20 mouse cellular contexts compared by ENCODE assay signal in genomic region chr6:120469770-120470169, GRCm38 (mm10). TPM values are rescaled to one million over a fixed set of nuclear protein-coding genes. Genes with fewer than 3 reads are reported as not detected.
DNase-seq lines count a peak whose midpoint lies in the region; ATAC-seq and TF ChIP-seq lines count a peak whose summit lies in the region.
"Had no signal": no experiment of that assay in that cellular context is flagged by ENCODE, and none has a peak within 500 bp of the region (broad histone marks: within the 10 kb centered on the region; RNA-seq: fewer than 3 reads in every experiment).

No protein-coding gene starts in this region.

- no peak for TF ChIP-seq CTCF in CH12.LX (conservative IDR thresholded peaks at IDR 0.05 in 1 of 2, IDR thresholded peaks at IDR 0.05 in 1 of 2; ENCODE audit: low read depth in 2 of 2, low read length in 2 of 2)

- no peaks in the 10 kb centered on the region; the same call in 1 of the 2 replicates for H3K36me3 ChIP-seq in liver, embryonic 16.5 days (ENCODE audit: control insufficient read depth, insufficient read depth)
- H3K36me3 ChIP-seq in liver, embryonic 12.5 days: peaks cover 12% of the 10 kb centered on the region
- H3K36me3 ChIP-seq in CH12.LX (replicated peaks in 1 of 2; ENCODE audit: control insufficient read depth in 1 of 2, insufficient read depth in 1 of 2, low read length in 1 of 2) (peaks cover 15 to 23% of the 10 kb centered on the region in 2 experiments), myocyte (ENCODE audit: control insufficient read depth, insufficient read depth) (no peaks in the 10 kb centered on the region)
- H3K36me3 ChIP-seq in hindbrain, embryonic 12.5 days: no peaks in the 10 kb centered on the region
- H3K36me3 ChIP-seq: embryonic facial prominence, embryonic 13.5 days; hindbrain, embryonic 10.5 days; lung, embryonic 15.5 days; midbrain, embryonic 13.5 days had no signal

- no peaks in the 10 kb centered on the region for H3K9me3 ChIP-seq in liver, embryonic 16.5 days (replicated peaks; ENCODE audit: control insufficient read depth, low read length)
- no peaks in the 10 kb centered on the region for H3K9me3 ChIP-seq in liver, embryonic 12.5 days (replicated peaks)
- no peaks in the 10 kb centered on the region for H3K9me3 ChIP-seq in CH12.LX (replicated peaks; ENCODE audit: low read length)
- H3K9me3 ChIP-seq in hindbrain, embryonic 12.5 days (replicated peaks): no peaks in the 10 kb centered on the region
- H3K9me3 ChIP-seq: embryonic facial prominence, embryonic 13.5 days; hindbrain, embryonic 10.5 days; lung, embryonic 15.5 days; midbrain, embryonic 13.5 days had no signal

- H3K9ac ChIP-seq in liver, embryonic 16.5 days (ENCODE audit: low read depth, low read length): no peak overlapping the region; the same call in 1 of the 2 replicates
- no peak overlapping the region for H3K9ac ChIP-seq in liver, embryonic 12.5 days
- peak overlapping the region; percentile 48 for H3K9ac ChIP-seq in CH12.LX (ENCODE audit: insufficient read depth, low read depth)
- H3K9ac ChIP-seq in hindbrain, embryonic 12.5 days: no peak overlapping the region
- H3K9ac ChIP-seq: embryonic facial prominence, embryonic 13.5 days; lung, embryonic 15.5 days; midbrain, embryonic 13.5 days had no signal

- DNase-seq in 3T3-L1 (ENCODE audit: low read depth, low spot score): peak; percentile 63
- DNase-seq in CH12.LX (ENCODE audit: extremely low read depth): peak; percentile 94
- no peak for DNase-seq in urinary bladder, postnatal 14 days (ENCODE audit: low spot score)
- DNase-seq: adrenal gland, postnatal 14 days; cerebellum, adult 11-12 months; cerebellum, postnatal 14 days; gastrocnemius, postnatal 36 days; kidney, adult 18-20 months; kidney, postnatal 10 days; layer of hippocampus, postnatal 36 days had no signal

- peak overlapping the region; percentile 58; the same call in 1 of the 2 replicates for H3K27ac ChIP-seq in liver, embryonic 16.5 days (ENCODE audit: low read length)
- no peak overlapping the region for H3K27ac ChIP-seq in liver, embryonic 12.5 days
- H3K27ac ChIP-seq in CH12.LX (ENCODE audit: insufficient read depth, low read depth): peak overlapping the region; percentile 100
- H3K27ac ChIP-seq in hindbrain, embryonic 12.5 days: no peak overlapping the region
- H3K27ac ChIP-seq: embryonic facial prominence, embryonic 13.5 days; lung, embryonic 15.5 days; midbrain, embryonic 13.5 days had no signal

- no peaks in the 10 kb centered on the region for H3K27me3 ChIP-seq in liver, embryonic 16.5 days (ENCODE audit: control insufficient read depth, insufficient read depth, low read depth, low read length)
- no peaks in the 10 kb centered on the region for H3K27me3 ChIP-seq in liver, embryonic 12.5 days (replicated peaks)
- H3K27me3 ChIP-seq in CH12.LX (replicated peaks) (no peaks in the 10 kb centered on the region), myocyte (ENCODE audit: control insufficient read depth, insufficient read depth, insufficient read length) (no peaks in the 10 kb centered on the region)
- H3K27me3 ChIP-seq in hindbrain, embryonic 12.5 days: peaks cover 9% of the 10 kb centered on the region

- dilution Hi-C loops in CH12.LX (cut with MboI; ENCODE audit: extremely low pct_ligation_motif_present, extremely low pct_unique_long_range_greater_than_20kb, low sequenced_read_pairs): no loop called here

- H3K4me3 ChIP-seq in liver, embryonic 16.5 days (ENCODE audit: low read depth, low read length): no peak overlapping the region
- no peak overlapping the region for H3K4me3 ChIP-seq in liver, embryonic 12.5 days
- H3K4me3 ChIP-seq in CH12.LX (replicated peaks in 1 of 3; ENCODE audit: low read depth in 2 of 3, low read length in 2 of 3, poor library complexity in 1 of 3) (peak overlapping the region in 2 of 3 experiments; percentile 19 to 44), myocyte (no peak overlapping the region)
- no peak overlapping the region for H3K4me3 ChIP-seq in hindbrain, embryonic 12.5 days
- H3K4me3 ChIP-seq: embryonic facial prominence, embryonic 13.5 days; hindbrain, embryonic 10.5 days; lung, embryonic 15.5 days; midbrain, embryonic 13.5 days had no signal

- no peak overlapping the region for H3ac ChIP-seq in myocyte (ENCODE audit: control insufficient read depth, insufficient read length)

- peaks cover 58% of the 10 kb centered on the region for H3K4me1 ChIP-seq in liver, embryonic 16.5 days (ENCODE audit: control insufficient read depth, low read depth, low read length)
- H3K4me1 ChIP-seq in liver, embryonic 12.5 days: peaks cover 83% of the 10 kb centered on the region
- H3K4me1 ChIP-seq in CH12.LX (ENCODE audit: control insufficient read depth in 1 of 2, insufficient read depth in 2 of 2): peaks cover 39 to 82% of the 10 kb centered on the region in 2 experiments
- H3K4me1 ChIP-seq in hindbrain, embryonic 12.5 days: peaks cover 44% of the 10 kb centered on the region

- ATAC-seq in liver, embryonic 16.5 days (ENCODE audit: low read depth): no peak
- ATAC-seq in liver, embryonic 12.5 days: no peak
- no peak for ATAC-seq in hindbrain, embryonic 12.5 days (ENCODE audit: low FRiP score)
- ATAC-seq: activated CD4-positive, CD25-positive, alpha-beta regulatory T cell, adult 4 months; forebrain, embryonic 14.5 days; midbrain, embryonic 13.5 days had no signal

- TF ChIP-seq POLR2A in CH12.LX (IDR thresholded peaks at IDR 0.05; ENCODE audit: low read depth, low read length) (peak; percentile 18; the same call in 1 of the 2 replicates), myocyte (IDR thresholded peaks at IDR 0.05; ENCODE audit: insufficient read length, low read depth) (no peak)

- no peak overlapping the region; the same call in 1 of the 2 replicates for H3K4me2 ChIP-seq in liver, embryonic 16.5 days (ENCODE audit: low read depth, low read length)
- H3K4me2 ChIP-seq in liver, embryonic 12.5 days: no peak overlapping the region
- H3K4me2 ChIP-seq in CH12.LX (ENCODE audit: insufficient read depth, low read depth, poor library complexity, severe bottlenecking) (peak overlapping the region; percentile 76), myocyte (ENCODE audit: low read depth) (peak overlapping the region; percentile 25)
- H3K4me2 ChIP-seq in hindbrain, embryonic 12.5 days (replicated peaks): no peak overlapping the region
- H3K4me2 ChIP-seq: embryonic facial prominence, embryonic 13.5 days; lung, embryonic 15.5 days; midbrain, embryonic 13.5 days had no signal

- no peak; the same call in 1 of the 2 replicates for TF ChIP-seq RAD21 in CH12.LX (IDR thresholded peaks at IDR 0.05; ENCODE audit: low read depth, low read length)

- peaks cover 50% of the 10 kb centered on the region for H3K79me2 ChIP-seq in CH12.LX (replicated peaks; ENCODE audit: control insufficient read depth, extremely low read depth, insufficient read depth, poor library complexity, severe bottlenecking)
- H3K79me2 ChIP-seq in myocyte (ENCODE audit: control insufficient read depth, insufficient read depth): peaks cover 71% of the 10 kb centered on the region

- in situ Hi-C loops in CH12.LX (cut with MboI; ENCODE audit: low pct_ligation_motif_present, low pct_unique_long_range_greater_than_20kb, low sequenced_read_pairs): no loop called here

- peak; percentile 66 for TF ChIP-seq EP300 in CH12.LX (IDR thresholded peaks at IDR 0.05; ENCODE audit: low read length)

TF ChIP-seq in CH12.LX, 34 proteins besides CTCF, POLR2A, EP300 and RAD21 (continues in another document):
- peak; percentile 64 for TF ChIP-seq SIN3A (IDR thresholded peaks at IDR 0.05; ENCODE audit: low read length)
- no peak for TF ChIP-seq ZNF384 (IDR thresholded peaks at IDR 0.05; ENCODE audit: low read depth, low read length)
- TF ChIP-seq HCFC1 (IDR thresholded peaks at IDR 0.05; ENCODE audit: low read depth, low read length): peak; percentile 35; the same call in 1 of the 2 replicates
- no peak for TF ChIP-seq NRF1 (IDR thresholded peaks at IDR 0.05; ENCODE audit: low read depth, low read length)
- peak; percentile 57; the same call in 1 of the 2 replicates for TF ChIP-seq TCF12 (IDR thresholded peaks at IDR 0.05; ENCODE audit: low read depth, low read length)
- peak; percentile 47; the same call in 1 of the 2 replicates for TF ChIP-seq CHD1 (IDR thresholded peaks at IDR 0.05; ENCODE audit: low read depth, low read length)
- peak; percentile 53 for TF ChIP-seq BHLHE40 (IDR thresholded peaks at IDR 0.05; ENCODE audit: low read depth, low read length)
- TF ChIP-seq MAX (IDR thresholded peaks at IDR 0.05; ENCODE audit: low read length): no peak; the same call in 1 of the 2 replicates

TF ChIP-seq in myocyte, 11 proteins besides CTCF, POLR2A, EP300 and RAD21:
- no peak for TF ChIP-seq MYOD1 (IDR thresholded peaks at IDR 0.05; ENCODE audit: control insufficient read depth in 1 of 3, insufficient read length in 2 of 3, low read depth in 2 of 3)
- TF ChIP-seq E2F4 (IDR thresholded peaks at IDR 0.05; ENCODE audit: insufficient read depth): no peak
- TF ChIP-seq SRF (IDR thresholded peaks at IDR 0.05; ENCODE audit: control insufficient read depth, insufficient read length, low read depth): no peak
- no peak for TF ChIP-seq TCF12 (IDR thresholded peaks at IDR 0.05; ENCODE audit: insufficient read depth, poor library complexity, severe bottlenecking)
- no peak for TF ChIP-seq REST (IDR thresholded peaks at IDR 0.05; ENCODE audit: insufficient read depth, insufficient read length)
- TF ChIP-seq MYOG (IDR thresholded peaks at IDR 0.05; ENCODE audit: control insufficient read depth in 1 of 3, insufficient read depth in 1 of 3, insufficient read length in 2 of 3, low read depth in 2 of 3): no peak
- TF ChIP-seq POLR2AphosphoS2 (IDR thresholded peaks at IDR 0.05; ENCODE audit: insufficient read length, low read depth): no peak
- TF ChIP-seq CEBPB (IDR thresholded peaks at IDR 0.05; ENCODE audit: insufficient read depth, poor library complexity, severe bottlenecking): no peak

RNA-seq across cellular contexts. Expression of gene Il17ra, which starts 6.7 kb away (rescaled TPM):
- polyA plus RNA-seq in liver, embryonic 16.5 days (2015; fragmentation: Nextera tagmentation; extraction: Ambion mirVana): 11.4 and 13.0 TPM in 2 replicates
- 13.3 and 14.8 TPM in 2 replicates for polyA plus RNA-seq in liver, embryonic 12.5 days (2016; fragmentation: Nextera tagmentation; extraction: Ambion mirVana)
- total RNA-seq in CH12.LX (2012; rRNA removed) (13.5 and 13.6 TPM in 2 replicates), CH12.LX (2014; rRNA removed) (13.8 and 14.0 TPM in 2 replicates)
- polyA plus RNA-seq in CH12.LX (2012; ENCODE audit: insufficient read length, low read depth) (21.2 and 23.9 TPM in 2 replicates), myocyte (2012; fragmentation: generic; extraction: Trizol) (12.0 TPM)
- polyA plus RNA-seq in hindbrain, embryonic 12.5 days (2016; fragmentation: Nextera tagmentation; extraction: Ambion mirVana): 11.4 and 12.3 TPM in 2 replicates

RNA-seq across cellular contexts. Expression of gene Tmem121b, which starts 23.8 kb away (rescaled TPM):
- polyA plus RNA-seq in liver, embryonic 16.5 days (2015; fragmentation: Nextera tagmentation; extraction: Ambion mirVana): not detected in 2 replicates
- polyA plus RNA-seq in liver, embryonic 12.5 days (2016; fragmentation: Nextera tagmentation; extraction: Ambion mirVana): 0.02 TPM in 1 of 2 replicates, not detected in the other
- total RNA-seq in CH12.LX (2012; rRNA removed) (not detected in 2 replicates), CH12.LX (2014; rRNA removed) (not detected in 2 replicates)
- polyA plus RNA-seq in CH12.LX (2012; ENCODE audit: insufficient read length, low read depth) (not detected in 2 replicates), myocyte (2012; fragmentation: generic; extraction: Trizol) (0.01 TPM)
- polyA plus RNA-seq in hindbrain, embryonic 12.5 days (2016; fragmentation: Nextera tagmentation; extraction: Ambion mirVana): 3.2 and 4.1 TPM in 2 replicates
- total RNA-seq: gastrocnemius, postnatal 36 days had no signal

Comparison
In these comparisons a context has a peak if more than half of its experiments do, and no peak if none do; other contexts are left out.
1. H3K27ac ChIP-seq: peak in liver, embryonic 16.5 days (single experiment) and CH12.LX (single experiment); none in liver, embryonic 12.5 days (single experiment) and hindbrain, embryonic 12.5 days (single experiment).
2. H3K4me2 ChIP-seq: peak in CH12.LX (single experiment) and myocyte (single experiment); none in liver, embryonic 16.5 days (single experiment), liver, embryonic 12.5 days (single experiment) and hindbrain, embryonic 12.5 days (single experiment).
3. H3K4me3 ChIP-seq: peak in CH12.LX (2 of 3); none in liver, embryonic 16.5 days (single experiment), liver, embryonic 12.5 days (single experiment), myocyte (single experiment) and hindbrain, embryonic 12.5 days (single experiment).